Mouse (Mus musculus): Measurements from ENCODE around the gene Gm29427.
"Not testable (repeated sequence)": the region's sequence is repeated elsewhere in the genome, so short reads cannot be mapped to it uniquely, and the experiment has no call there.

The Gm29427 gene

DNA sequence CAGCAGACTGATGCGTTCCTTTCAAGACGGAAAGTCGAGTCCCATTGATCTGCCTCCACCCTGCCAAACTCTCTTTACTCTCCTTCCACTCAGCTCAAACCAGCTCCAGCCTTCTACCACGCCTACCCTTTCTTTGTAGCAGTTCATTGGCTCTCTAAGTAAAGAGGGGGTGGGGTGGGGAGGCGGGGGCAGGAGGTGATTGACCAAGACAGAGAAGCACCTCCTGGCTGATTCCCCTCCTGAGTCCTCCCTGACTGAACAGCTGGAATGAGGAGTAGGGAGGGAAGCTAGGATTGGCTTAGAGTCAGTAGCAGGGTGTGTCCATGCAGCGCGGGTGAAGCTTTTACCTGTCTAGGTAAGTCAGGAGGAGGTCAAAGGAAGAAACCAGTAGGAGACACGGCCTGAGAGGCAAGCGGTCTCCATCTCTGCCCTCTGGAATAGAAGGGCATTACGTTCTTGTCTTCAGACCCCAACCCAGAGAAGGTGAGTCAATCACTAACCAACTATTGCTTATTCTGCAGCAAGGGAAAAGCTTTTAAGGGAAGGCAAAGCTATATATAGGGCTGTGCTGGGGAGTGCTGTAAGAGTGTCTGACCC lies 16.2 kb upstream of the Gm29427 start, which contains the start of gene AA986860:
Gene AA986860, plus strand, starts transcription at position 236 of the 597 bp plus-strand sequence.
- DNase-seq: no peak

DNA sequence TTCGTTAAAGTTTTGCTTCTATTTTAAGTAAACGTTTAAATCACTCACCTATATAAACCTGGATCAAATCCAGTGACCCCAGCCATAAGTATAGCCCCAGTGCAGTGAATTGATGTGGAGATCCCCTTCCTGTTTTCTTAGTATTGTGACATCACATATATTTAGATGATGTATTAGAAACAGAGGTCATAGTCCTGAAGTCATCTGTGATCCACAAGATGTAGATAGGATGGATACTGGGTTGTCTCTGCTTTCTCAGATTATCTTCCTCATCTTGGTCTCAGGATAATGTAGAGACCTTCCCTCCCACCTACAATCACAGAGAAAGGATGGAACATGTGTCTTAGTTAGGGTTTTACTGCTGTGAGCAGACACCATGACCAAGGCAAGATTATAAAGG lies 13.6 kb upstream of the Gm29427 start, which contains the start of gene Pfkfb2:
Gene Pfkfb2, minus strand, starts transcription at position 101 of the 400 bp plus-strand sequence.
- no peak for DNase-seq

DNA sequence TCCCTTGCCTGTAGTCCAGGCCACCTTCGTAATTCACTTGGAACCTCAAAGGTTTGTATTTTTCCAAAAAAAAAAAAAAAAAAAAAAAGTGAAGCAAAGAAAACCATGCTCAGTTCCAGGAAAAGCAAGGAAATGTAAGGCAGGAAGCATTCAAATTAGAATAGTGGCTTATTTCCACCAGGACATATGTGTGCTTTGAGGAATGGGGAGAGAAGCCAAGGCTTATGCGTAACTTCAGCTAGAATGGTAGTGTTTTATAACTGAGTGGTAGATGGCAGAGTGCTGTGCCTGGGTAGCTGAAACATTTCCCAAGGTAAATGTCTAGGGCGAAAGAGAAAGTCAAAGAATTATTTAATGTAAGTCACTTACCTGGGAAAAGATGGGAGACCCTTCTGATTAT lies 13.1 kb upstream of the Gm29427 start:
- no peak for DNase-seq

DNA sequence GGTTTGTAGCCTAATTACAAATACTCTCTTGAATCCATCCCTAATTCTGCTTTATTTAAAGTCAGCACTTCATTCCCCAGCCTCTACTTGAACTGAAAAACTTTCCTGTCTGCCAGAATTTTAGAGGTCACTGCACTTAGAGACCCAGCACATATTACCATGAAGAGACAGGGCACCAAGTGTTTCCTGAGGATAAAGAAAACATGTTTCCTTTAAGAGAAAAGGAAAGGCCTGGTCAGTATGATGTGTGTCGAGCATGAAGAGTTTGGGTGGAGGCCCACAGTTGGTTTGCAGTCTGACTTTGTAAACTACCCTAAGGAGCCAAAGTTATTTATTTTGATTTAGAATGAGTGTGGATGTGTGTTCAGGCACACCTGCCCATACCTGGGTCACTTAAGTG lies 12.5 kb upstream of the Gm29427 start:
- no peak for DNase-seq

DNA sequence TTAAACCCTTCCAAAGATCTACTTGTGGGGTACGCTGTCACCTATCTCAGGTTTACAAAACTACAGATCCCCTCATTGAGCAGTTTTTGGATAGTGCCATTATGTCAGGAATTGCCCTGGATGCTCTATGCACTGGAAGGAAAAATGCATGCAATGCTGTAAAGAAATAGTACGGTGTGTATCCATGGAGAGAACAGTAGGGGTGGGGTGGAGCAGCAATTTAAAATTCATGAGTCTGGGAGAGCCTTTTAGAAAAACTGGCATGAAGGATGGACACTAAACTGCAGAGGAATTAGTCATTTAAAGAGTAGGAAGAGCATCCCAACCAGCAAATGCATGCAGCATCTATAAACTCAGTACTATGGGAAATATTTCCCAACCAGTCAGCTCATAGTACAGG lies 10.8 kb upstream of the Gm29427 start:
- DNase-seq: no peak

DNA sequence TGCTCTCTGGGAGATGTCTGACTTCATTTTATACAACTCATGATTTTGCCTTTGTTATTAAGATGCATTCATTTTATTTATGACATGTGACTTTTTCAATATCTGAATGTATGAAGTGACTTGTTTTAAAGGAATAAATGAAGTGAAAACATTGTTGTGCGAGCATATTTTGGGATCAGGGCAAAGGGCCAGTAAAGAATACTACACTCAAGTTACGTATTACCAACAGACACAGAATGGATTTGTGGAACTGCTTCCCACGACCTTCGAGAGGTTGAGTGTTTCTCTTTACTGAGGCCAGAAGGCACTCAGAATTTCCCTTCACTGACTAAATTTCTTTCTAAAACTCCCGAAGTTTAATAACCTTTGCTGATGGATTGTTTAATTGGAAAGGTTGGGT lies 8.6 kb upstream of the Gm29427 start:
- DNase-seq: no peak

DNA sequence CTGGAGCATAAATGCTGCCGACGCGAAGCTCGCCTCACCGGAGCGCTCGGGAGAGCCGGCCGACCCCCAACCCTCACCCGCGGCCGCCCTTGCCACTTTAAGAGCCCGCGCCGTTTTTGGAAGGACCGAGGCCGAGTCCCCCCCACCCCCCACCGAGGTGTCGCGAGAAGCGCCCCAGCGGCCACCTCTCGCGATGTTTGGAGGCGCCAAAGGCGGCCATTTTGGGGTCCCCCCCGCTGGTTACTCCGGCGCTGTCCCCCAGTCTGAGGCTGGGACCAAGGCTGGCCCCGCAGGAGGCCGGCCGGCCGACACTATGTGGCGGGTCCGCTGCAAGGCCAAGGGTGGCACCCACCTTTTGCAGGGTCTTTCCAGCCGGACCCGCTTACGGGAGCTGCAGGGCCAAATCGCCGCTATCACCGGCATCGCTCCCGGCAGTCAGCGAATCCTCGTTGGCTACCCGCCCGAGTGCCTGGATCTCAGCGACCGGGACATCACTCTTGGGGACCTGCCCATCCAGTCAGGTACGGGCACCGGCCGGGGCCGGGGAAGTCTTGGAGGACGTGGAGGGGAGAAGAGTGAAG lies 1.8 kb upstream of the Gm29427 start, which contains the start of gene Yod1:
Gene Yod1, plus strand, starts transcription at position 37 of the 581 bp plus-strand sequence.
- DNase-seq: peak; percentile 90

DNA sequence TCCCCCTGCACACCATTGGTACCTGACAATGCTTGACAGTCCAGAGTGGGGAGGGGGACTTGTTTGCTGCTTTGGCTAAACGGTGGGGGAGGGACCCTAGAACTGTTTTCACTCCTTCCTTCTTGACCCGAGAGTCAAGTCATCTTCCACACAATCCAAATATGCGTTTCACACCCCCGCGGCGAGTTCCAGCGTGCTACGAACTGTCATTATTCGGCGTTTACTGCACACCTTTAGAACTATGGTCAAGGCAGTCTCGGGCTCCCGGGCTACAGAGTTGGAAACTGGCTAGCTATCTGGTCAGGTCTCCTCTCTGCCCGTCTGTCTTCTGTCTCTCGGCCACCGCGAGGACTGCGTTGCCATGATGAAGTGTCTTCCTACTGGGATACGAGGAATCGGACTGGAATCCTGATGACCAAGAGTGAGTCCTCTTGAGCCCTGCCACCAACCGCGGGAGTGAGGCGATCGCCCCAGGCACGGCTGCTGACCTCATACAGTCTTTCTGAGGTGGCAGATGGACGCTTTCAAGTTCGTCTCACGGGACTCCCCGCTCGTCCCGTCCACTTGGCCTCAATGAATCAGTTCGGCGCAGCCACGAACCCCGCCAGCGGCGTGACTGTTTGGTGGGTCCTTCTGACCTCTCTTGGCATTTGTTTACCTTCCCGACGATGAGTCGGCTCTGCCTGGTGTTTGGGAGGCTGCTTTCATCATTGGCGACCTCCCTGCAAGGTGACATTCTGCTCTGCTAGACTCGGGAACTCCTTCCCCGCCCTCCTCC lies 1.1 kb upstream of the Gm29427 start:
- no peak for DNase-seq

DNA sequence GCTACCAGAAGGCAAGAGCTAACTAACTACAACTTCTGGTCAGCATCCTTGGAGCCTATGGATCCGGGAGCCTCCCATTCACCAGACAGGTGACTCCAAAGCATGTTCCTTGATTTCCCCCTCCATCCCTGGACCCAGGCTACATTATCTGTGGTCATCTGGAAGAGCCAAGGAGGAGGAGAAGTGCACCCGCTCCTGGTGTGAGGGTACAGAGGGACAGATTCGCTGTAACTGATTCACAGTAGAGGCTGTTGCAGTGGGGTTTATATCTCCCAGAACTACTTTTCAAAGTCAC lies 566 bp upstream of the Gm29427 start:
- DNase-seq: no peak

DNA sequence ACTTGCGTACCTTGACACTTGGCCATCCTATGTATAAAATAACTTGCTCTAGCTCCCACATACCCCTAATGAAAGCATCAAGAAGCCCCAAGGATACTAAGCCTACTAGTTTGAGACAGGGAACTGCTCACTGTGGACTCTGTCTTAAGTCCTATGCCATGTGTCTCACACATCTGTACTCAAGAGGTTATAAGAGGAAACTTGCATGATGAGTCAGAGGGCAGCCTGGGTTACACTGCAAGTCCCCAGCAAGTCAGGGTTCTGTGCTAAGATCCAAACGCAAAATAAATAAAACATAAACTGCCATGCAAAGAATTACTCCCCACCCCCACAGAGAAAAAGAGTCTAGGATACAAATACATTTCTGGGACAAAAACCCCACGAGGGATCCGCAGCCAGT lies 1.6 kb downstream of the Gm29427 start:
- DNase-seq: no peak

DNA sequence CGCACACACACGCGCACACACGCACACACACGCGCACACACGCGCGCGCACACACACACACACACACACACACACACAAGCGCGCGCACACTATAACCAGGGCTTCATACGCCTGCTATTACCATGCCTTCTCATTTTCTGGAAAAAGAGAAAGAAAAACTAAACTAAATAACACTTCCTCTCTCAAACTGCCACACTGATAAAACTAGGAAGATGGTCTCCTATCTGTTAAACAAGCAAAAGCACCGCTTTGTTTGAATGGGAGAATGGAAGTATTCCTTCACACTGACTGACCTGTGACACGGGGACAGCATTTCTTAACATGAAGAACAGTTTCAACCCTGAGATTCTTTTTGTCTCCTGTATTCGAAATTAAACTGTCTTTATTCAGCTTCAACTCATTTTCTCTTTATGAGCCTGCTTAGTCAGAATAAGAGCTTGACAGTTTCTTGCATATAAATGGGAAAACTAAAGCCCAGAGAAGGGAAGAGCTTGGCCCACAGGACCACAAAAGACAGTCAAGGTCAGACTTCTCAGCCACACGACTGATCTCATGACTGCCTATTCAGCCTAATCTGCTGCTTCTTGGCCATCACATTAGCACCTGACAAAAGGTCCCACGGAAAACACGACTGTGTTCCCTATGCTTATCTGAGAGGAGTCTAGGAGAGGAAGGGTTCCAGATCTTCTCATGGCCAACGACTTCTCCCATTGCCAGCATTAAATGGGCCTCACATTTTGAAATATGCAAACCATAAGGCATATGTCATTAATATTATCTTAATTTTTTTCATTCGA lies 5.1 kb downstream of the Gm29427 start:
- DNase-seq: no peak

DNA sequence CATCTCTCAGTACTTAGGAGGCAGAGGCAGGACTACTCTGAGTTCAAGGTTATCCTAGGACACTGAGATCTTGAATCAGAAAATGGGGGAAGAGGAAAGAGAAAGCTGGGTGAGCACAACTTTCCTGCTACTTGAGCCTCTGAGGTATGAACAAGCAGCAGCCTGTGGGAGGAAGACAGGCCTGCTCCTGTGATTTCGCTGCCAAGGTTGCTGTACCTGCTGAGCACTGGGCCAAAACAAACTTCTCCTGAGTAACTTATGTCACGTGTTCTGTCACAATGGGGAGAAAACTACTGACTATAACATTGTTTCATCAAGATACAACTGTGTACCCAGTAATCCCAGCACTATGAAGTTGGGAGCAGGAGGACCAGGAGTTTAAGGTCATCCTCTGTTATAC lies 12.0 kb downstream of the Gm29427 start:
- no peak for DNase-seq

DNA sequence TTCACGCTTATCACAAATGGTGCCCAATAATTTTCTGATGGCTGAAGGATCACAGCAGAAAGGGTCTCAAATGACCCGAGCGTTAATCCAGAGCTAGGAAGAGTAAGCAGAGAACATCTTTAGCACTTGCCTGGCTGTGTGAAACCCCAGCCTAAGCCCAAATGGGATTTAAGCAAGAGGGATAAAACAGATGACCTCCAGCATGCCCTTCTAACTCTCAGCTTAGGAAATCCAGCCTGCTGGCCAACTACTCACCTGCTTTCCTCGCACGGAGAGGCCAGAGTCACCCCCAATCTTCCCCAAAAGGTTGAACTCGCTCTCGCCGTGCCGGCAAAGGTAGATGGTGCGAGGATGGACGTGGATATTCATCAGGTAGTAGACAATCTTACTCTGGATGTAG lies 13.6 kb downstream of the Gm29427 start:
- no peak for DNase-seq

DNA sequence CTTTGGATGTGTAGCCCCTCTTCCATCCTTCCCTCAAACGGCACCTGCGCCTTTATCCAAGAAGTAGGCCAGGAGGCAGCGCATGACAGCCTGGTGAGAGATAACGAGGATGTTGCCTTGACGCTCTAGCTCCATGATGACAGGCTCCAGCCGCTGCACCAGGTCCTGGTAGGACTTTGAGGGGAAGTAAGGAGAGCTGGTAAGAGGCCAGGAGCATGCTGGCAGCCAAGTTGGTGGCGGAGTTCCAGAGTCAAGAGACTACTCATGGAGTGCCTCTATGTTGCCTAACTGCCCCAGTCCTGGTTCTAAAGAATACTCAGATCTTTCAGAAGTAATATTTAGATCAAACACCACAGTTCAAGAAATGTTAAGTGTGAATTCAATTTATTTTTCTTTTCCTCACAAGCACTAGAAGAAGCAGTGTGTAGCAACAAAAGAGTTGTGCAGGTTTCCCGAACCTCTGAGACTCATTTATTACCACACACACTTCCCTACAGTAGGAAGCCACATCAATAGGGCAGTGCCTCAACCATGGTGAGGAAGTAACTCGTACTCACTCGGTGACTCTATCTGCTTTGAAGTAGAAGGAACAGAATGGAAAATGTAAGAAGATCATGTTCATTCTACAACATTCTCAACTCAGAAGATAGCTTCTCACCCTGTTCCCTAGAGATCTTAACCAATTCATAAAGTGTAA lies 15.5 kb downstream of the Gm29427 start:
- peak; percentile 30 for DNase-seq

DNA sequence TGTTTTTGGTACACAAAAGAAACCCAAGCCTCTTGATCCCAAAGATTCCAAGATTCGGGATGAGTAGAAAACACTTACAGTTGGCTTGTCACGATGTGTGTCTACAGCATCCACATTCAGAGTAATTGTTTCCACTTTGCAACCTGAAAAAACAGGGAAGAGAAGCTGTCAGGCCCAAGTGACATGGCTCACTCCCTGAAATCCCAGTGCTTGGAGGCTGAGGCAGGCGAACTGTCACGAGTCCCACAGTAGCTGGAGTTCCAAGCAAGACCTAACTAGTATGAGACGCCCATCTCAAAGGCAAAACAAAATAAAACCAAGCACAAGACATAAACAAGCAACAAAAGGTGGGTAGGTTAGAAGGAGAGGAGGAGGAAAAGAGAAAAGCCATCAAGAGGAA lies 17.0 kb downstream of the Gm29427 start:
- no peak for DNase-seq

DNA sequence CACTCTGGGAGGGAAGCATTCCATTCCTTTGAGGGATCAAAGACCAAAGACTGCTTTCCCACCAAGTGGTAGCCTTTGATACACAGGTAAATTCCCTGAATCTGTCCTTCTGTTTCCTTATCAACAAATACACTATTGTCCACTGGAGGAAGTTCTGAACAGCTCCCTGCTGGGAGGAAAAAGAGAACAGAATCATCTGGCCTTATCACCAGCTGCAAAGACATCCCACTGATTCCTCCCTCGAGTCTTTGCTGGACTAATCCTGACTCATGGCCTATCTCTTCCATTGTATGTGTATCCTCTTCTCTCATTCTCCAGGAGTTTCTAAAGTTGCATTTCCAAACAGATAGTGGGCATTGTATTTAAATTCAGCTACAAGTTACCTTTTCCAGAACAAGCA lies 31.7 kb downstream of the Gm29427 start:
- DNase-seq: no peak

DNA sequence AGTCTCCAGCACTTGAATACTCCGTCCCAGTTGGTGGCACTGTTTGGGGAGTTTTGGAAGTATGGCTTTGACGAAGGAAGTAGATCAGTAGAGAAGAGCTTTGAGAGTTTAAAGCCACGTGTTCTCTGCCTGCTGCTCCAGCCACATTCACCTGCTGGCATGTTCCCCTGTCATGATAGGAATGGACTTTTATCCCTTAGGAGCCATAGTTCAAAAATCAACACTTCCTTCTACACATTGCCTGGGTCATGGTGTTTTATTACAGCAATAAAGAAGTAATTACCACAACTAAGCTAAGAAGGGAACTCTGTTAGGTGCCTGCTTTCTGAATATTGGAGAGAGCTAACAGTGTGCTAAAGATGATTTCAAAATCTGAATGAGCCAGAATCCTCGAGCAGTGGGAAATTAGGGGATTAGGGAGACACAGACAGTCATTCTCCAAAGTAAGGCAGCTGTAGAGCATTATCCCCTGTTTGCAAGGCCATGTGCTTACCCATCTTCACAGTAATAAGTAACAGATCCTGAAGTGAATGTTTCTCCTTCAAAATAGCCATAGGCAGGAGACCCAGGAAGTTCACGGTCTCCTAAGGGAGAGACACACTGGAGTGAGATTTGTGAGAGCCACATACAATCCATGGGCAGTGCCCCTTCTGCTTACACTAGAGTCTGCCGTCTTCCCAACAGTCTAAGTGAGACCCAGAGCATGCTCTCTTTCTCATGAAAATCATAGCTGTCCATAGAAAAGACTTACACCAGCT lies 33.8 kb downstream of the Gm29427 start:
- no peak for DNase-seq

DNA sequence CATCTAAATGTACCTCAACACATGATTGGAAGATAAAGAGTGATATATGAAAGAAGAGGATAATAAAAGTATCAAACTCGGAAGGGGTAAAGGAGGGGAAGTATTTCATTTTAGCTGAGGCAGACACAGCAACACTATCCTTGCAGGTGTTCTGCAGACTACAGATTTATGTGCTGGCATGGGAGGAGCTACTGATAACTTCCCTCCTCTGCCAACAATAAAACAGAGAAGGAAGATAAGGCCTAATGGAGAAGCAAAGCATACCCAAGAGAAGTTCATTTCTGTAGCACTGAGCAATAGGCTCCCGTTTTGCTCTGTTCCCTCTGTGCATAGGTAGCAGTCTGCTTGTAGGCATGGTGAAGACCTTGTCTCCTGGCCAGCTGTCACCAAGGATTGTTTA lies 34.5 kb downstream of the Gm29427 start:
- no peak for DNase-seq

DNA sequence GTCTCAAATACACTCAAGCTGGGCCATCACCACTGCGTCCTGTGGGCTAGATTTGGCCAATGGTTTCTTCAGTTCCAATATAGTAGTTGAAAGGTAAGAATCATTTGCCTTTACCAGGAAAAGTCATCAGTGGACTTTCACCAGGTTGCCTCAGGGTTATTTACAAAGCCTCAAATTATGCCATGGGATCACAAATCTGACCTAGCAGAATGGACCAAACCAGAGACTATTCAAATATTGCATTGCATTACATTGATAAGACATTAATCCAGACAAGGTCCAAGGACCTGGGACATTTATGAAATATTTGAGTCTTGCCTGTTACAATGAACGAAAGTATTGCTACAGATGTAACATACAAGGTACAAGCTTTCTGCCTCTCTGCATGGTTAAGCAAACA lies 37.0 kb downstream of the Gm29427 start:
- no peak for DNase-seq

DNA sequence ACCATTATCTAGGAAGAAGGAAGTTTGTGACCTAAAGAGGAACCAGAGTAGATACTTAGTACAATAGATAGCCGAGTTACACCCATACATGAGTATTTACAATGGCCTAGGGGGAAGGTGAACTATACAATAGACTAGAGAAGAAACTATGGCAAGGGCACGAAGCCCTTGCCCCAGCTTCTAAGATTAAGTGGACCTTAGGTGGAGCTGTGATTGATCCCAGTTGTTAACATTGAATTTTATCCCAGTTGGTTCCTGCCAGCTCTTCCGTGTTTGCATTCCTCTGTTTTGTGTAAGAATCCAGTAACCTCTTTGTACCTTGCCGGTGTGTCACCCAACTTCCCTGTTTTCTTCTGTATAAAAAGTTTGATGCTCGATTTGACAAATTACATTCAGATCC lies 52.0 kb downstream of the Gm29427 start:
- not testable (repeated sequence) for DNase-seq

DNA sequence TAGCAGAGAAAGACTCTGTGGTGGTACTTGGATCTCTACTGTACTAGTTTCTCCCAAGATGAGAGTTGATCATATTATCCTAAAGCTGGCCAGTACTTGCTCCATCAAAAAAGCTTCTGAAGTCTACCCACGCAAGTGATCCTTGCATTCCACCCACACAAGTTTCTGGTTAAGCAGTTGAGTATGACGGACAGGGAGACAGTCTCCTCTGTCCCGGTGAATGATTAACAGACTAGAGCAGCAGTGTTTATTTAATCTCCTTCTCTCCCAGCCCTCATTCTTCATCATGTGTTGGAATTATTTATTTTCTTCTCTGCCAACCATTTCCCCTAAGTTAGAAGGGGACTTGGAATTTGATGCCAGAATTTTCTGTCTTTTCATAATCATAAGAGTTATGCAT lies 54.1 kb downstream of the Gm29427 start, which contains the start of gene C4bp:
Gene C4bp, minus strand, starts transcription at position 179 of the 400 bp plus-strand sequence.
- no peak for DNase-seq

DNA sequence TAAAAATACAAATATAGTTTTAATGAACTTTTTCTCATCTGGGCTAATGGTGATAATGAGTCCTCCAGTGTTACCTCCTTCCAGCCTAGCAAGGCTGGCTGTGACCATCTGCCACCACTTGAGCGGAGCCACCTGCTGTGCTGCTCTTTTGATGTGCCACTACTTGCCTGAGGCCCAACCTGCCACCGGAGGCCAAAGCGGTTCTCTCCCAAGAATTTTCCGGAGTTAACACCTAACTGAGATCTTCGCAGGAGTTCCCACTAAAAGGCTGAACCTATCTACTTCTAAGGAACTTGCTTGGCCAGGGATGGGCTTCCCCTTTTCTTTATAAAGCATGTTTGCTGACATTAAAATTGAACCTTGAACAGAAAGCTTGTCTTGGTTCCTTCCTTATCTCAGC lies 56.0 kb downstream of the Gm29427 start:
- peak; percentile 0 for DNase-seq

All from cerebellum, adult 11 months (tissue).